In genomic region chr3:32364841-32365545, GRCm38 (mm10) we compare ENCODE assay signal across 8 mouse cellular contexts. TPM values are rescaled to one million over a fixed set of nuclear protein-coding genes. Genes with fewer than 3 reads are reported as not detected.
DNase-seq lines count a peak whose midpoint lies in the region; ATAC-seq and TF ChIP-seq lines count a peak whose summit lies in the region.

No protein-coding gene starts in this region.

- in situ Hi-C loops in ES-E14 (cut with MboI; ENCODE audit: low sequenced_read_pairs in 2 of 2, unreplicated experiment in 2 of 2), result no loop called here

- under 1% methylated on average over 54 of the region's 54 CpGs for WGBS in kidney, embryonic 15.5 days
- WGBS in embryonic facial prominence, embryonic 10.5 days, result under 1% methylated on average over 54 of the region's 54 CpGs
- under 1% methylated on average over 54 of the region's 54 CpGs for WGBS in hindbrain, embryonic 14.5 days
- 3% methylated on average over 54 of the region's 54 CpGs for WGBS in liver, embryonic 15.5 days (ENCODE audit: insufficient replicate concordance)

- H3K27ac ChIP-seq in kidney, embryonic 15.5 days, result peak overlapping the region; percentile 75
- peak overlapping the region; percentile 95 for H3K27ac ChIP-seq in ES-E14 (ENCODE audit: insufficient read depth, low read depth, low read length, poor library complexity, severe bottlenecking)
- H3K27ac ChIP-seq in embryonic facial prominence, embryonic 10.5 days (replicated peaks), result peak overlapping the region; percentile 90
- peak overlapping the region; percentile 93 for H3K27ac ChIP-seq in hindbrain, embryonic 14.5 days
- H3K27ac ChIP-seq in liver, embryonic 15.5 days (replicated peaks), result no peak overlapping the region

- no peak for DNase-seq in kidney, postnatal 10 days
- DNase-seq in ES-E14 (ENCODE audit: low read depth, low spot score), result peak; percentile 52
- DNase-seq in embryonic facial prominence, embryonic 10.5 days (ENCODE audit: low spot score), result peak; percentile 75
- DNase-seq in hindbrain, embryonic 14.5 days (ENCODE audit: low spot score), result peak; percentile 58
- DNase-seq in right cerebral cortex, adult 2 months (ENCODE audit: low spot score in 2 of 2), result peak; percentile 44 to 60
- DNase-seq in cerebellum, postnatal 14 days, result no peak

- peak overlapping the region; percentile 64 for H3K9ac ChIP-seq in kidney, embryonic 15.5 days
- peak overlapping the region; percentile 80 for H3K9ac ChIP-seq in ES-E14 (ENCODE audit: insufficient read depth, low read depth, low read length, poor library complexity, severe bottlenecking)
- peak overlapping the region; percentile 83 for H3K9ac ChIP-seq in hindbrain, embryonic 14.5 days
- peak overlapping the region; percentile 58 for H3K9ac ChIP-seq in liver, embryonic 15.5 days

- no peaks in the 10 kb centered on the region for H3K9me3 ChIP-seq in kidney, embryonic 15.5 days (replicated peaks)
- no peaks in the 10 kb centered on the region for H3K9me3 ChIP-seq in ES-E14 (ENCODE audit: control insufficient read depth, insufficient read depth, low read depth, low read length)
- H3K9me3 ChIP-seq in embryonic facial prominence, embryonic 10.5 days, result no peaks in the 10 kb centered on the region
- H3K9me3 ChIP-seq in hindbrain, embryonic 14.5 days (ENCODE audit: control insufficient read depth, low read length), result no peaks in the 10 kb centered on the region
- no peaks in the 10 kb centered on the region for H3K9me3 ChIP-seq in liver, embryonic 15.5 days (replicated peaks)

- ATAC-seq in kidney, embryonic 15.5 days (replicated peaks; ENCODE audit: low FRiP score), result peak; percentile 68
- peak; percentile 73 for ATAC-seq in hindbrain, embryonic 14.5 days (ENCODE audit: low FRiP score)
- peak; percentile 40 for ATAC-seq in liver, embryonic 15.5 days (ENCODE audit: insufficient read depth)

- peak overlapping the region; percentile 89 for H3K4me2 ChIP-seq in kidney, embryonic 15.5 days
- peak overlapping the region; percentile 85 for H3K4me2 ChIP-seq in hindbrain, embryonic 14.5 days (replicated peaks)
- H3K4me2 ChIP-seq in liver, embryonic 15.5 days, result peak overlapping the region; percentile 88

- no peaks in the 10 kb centered on the region; the same call in 1 of the 2 replicates for H3K27me3 ChIP-seq in kidney, embryonic 15.5 days
- peaks cover 14% of the 10 kb centered on the region for H3K27me3 ChIP-seq in embryonic facial prominence, embryonic 10.5 days (replicated peaks; ENCODE audit: low read depth, poor library complexity, severe bottlenecking)
- no peaks in the 10 kb centered on the region for H3K27me3 ChIP-seq in hindbrain, embryonic 14.5 days (ENCODE audit: control insufficient read depth, insufficient read depth, low read length)
- peaks cover 29% of the 10 kb centered on the region for H3K27me3 ChIP-seq in liver, embryonic 15.5 days

- H3K4me1 ChIP-seq in kidney, embryonic 15.5 days, result peaks cover 24% of the 10 kb centered on the region
- H3K4me1 ChIP-seq in ES-E14 (ENCODE audit: control insufficient read depth in 2 of 2, insufficient read depth in 2 of 2, low read length in 2 of 2, poor library complexity in 1 of 2), result peaks cover 10 to 18% of the 10 kb centered on the region in 2 experiments; a peak in 3 of 4 replicates
- peaks cover 30% of the 10 kb centered on the region for H3K4me1 ChIP-seq in embryonic facial prominence, embryonic 10.5 days
- peaks cover 33% of the 10 kb centered on the region for H3K4me1 ChIP-seq in hindbrain, embryonic 14.5 days (replicated peaks; ENCODE audit: control insufficient read depth, insufficient read depth, low read length)
- peaks cover 14% of the 10 kb centered on the region for H3K4me1 ChIP-seq in liver, embryonic 15.5 days (replicated peaks)

- no peaks in the 10 kb centered on the region for H3K36me3 ChIP-seq in kidney, embryonic 15.5 days
- peaks cover 7% of the 10 kb centered on the region for H3K36me3 ChIP-seq in ES-E14 (ENCODE audit: control insufficient read depth, insufficient read depth, low read length, poor library complexity, severe bottlenecking)
- H3K36me3 ChIP-seq in embryonic facial prominence, embryonic 10.5 days (replicated peaks), result 0 out of 2 replicates have a peak, but pooled peaks cover 3% of the 10 kb centered on the region
- no peaks in the 10 kb centered on the region for H3K36me3 ChIP-seq in hindbrain, embryonic 14.5 days (replicated peaks; ENCODE audit: control insufficient read depth, insufficient read depth)
- no peaks in the 10 kb centered on the region for H3K36me3 ChIP-seq in liver, embryonic 15.5 days (replicated peaks)

- peak overlapping the region; percentile 70 for H3K4me3 ChIP-seq in kidney, embryonic 15.5 days (replicated peaks)
- H3K4me3 ChIP-seq in ES-E14 (ENCODE audit: insufficient read depth in 1 of 2, low read depth in 1 of 2, low read length in 2 of 2, poor library complexity in 1 of 2, severe bottlenecking in 1 of 2), result peak overlapping the region; percentile 88 to 94
- peak overlapping the region; percentile 88 for H3K4me3 ChIP-seq in embryonic facial prominence, embryonic 10.5 days
- H3K4me3 ChIP-seq in hindbrain, embryonic 14.5 days (replicated peaks; ENCODE audit: low read length), result peak overlapping the region; percentile 80
- H3K4me3 ChIP-seq in liver, embryonic 15.5 days (replicated peaks), result peak overlapping the region; percentile 70

TF ChIP-seq in ES-E14, 5 proteins besides CTCF, POLR2A, EP300 and RAD21:
- TF ChIP-seq CHD2 (IDR thresholded peaks at IDR 0.05; ENCODE audit: low read depth, low read length) (no peak), ZC3H11A (IDR thresholded peaks at IDR 0.05; ENCODE audit: borderline replicate concordance, low read depth, low read length) (no peak), ZNF384 (IDR thresholded peaks at IDR 0.05; ENCODE audit: low read depth, low read length) (no peak), MAFK (IDR thresholded peaks at IDR 0.05; ENCODE audit: insufficient read depth, low read depth, low read length) (no peak), HCFC1 (IDR thresholded peaks at IDR 0.05; ENCODE audit: borderline replicate concordance, insufficient read depth, low read length) (no peak)

RNA-seq across cellular contexts. Expression of gene Zmat3, which starts 0.8 kb away (rescaled TPM):
- 3.9 and 4.6 TPM in 2 replicates for polyA plus RNA-seq in kidney, embryonic 15.5 days (2015; fragmentation: Nextera tagmentation; extraction: Ambion mirVana)
- 30.9 and 39.7 TPM in 2 replicates for total RNA-seq in ES-E14 (2012; rRNA removed)
- 5.2 and 6.1 TPM in 2 replicates for polyA plus RNA-seq in embryonic facial prominence, embryonic 10.5 days (2016; fragmentation: Nextera tagmentation; extraction: Ambion mirVana)
- polyA plus RNA-seq in hindbrain, embryonic 14.5 days (2014; fragmentation: Nextera tagmentation; extraction: Ambion mirVana), result 9.1 and 10.3 TPM in 2 replicates
- polyA plus RNA-seq in liver, embryonic 15.5 days (2015; fragmentation: Nextera tagmentation; extraction: Ambion mirVana), result 0.50 and 0.62 TPM in 2 replicates

RNA-seq across cellular contexts. Expression of gene Pik3ca, which starts 32.5 kb away (rescaled TPM):
- 10.3 and 10.6 TPM in 2 replicates for polyA plus RNA-seq in kidney, embryonic 15.5 days (2015; fragmentation: Nextera tagmentation; extraction: Ambion mirVana)
- 14.9 and 19.8 TPM in 2 replicates for total RNA-seq in ES-E14 (2012; rRNA removed)
- polyA plus RNA-seq in embryonic facial prominence, embryonic 10.5 days (2016; fragmentation: Nextera tagmentation; extraction: Ambion mirVana), result 6.9 and 8.2 TPM in 2 replicates
- polyA plus RNA-seq in hindbrain, embryonic 14.5 days (2014; fragmentation: Nextera tagmentation; extraction: Ambion mirVana), result 18.8 and 19.3 TPM in 2 replicates
- 2.4 and 3.2 TPM in 2 replicates for polyA plus RNA-seq in liver, embryonic 15.5 days (2015; fragmentation: Nextera tagmentation; extraction: Ambion mirVana)

Comparison
In these comparisons a context has a peak if more than half of its experiments do, and no peak if none do; other contexts are left out.
1. DNase-seq: peak in ES-E14 (single experiment), embryonic facial prominence, embryonic 10.5 days (single experiment), hindbrain, embryonic 14.5 days (single experiment) and right cerebral cortex, adult 2 months (2 of 2); none in kidney, postnatal 10 days (single experiment) and cerebellum, postnatal 14 days (0 of 2).
2. Peak in every context shown above with its lines, with median percentiles within 50 percentile points of each other: ATAC-seq, H3K4me2 ChIP-seq, H3K4me3 ChIP-seq and H3K9ac ChIP-seq.